Mouse (Mus musculus) megakaryocyte, embryonic 14.5 days (primary cell): ENCODE measurements at regions not wholly inside any gene's neighbourhood (a gene's known extent, or its start where the extent isn't known, plus 50 kb on each side); places are given as distances from the start of the nearest gene placed in this dataset.

Experiments
- FLI1 ChIP-seq: IDR thresholded peaks from 2 replicates; pipeline ENCODE4 v1.6.1; 2012; ENCODE audit warnings: low read length, inconsistent platforms, mixed read lengths
- GATA1 ChIP-seq: IDR thresholded peaks from 3 replicates; pipeline ENCODE4 v1.6.1; 2012; ENCODE audit warnings: mixed read lengths, low read length, inconsistent platforms, borderline replicate concordance

GRCm38 (mm10) chr2:178927038-178927660 lies 496.8 kb downstream of the Cdh26 start:
- TF ChIP-seq GATA1: no peak
- no peak for TF ChIP-seq FLI1
